Mouse (Mus musculus) midbrain, embryonic 12.5 days (tissue): ENCODE data around the gene Olfr792. TPM values are rescaled to one million over a fixed set of nuclear protein-coding genes. Genes with fewer than 3 reads are reported as not detected.

Experiments used
- ATAC-seq: fragments of 200-750 bp; cut with Nextera tagmentation; 2 replicates; pipeline ENCODE4 v1.8.0; 2017; ENCODE audit warnings: low read depth, moderate TSS enrichment, moderate library complexity; ENCODE audit not compliant: low FRiP score
- H3K27ac ChIP-seq: fragments of 300-500 bp; sonication (generic); replicated peaks from 2 replicates; pipeline ENCODE4 v1.5.1; 2016; ENCODE audit warnings: mild to moderate bottlenecking
- H3K27me3 ChIP-seq: fragments of 300-500 bp; sonication (generic); 2 replicates; pipeline ENCODE4 v1.6.1; 2016; ENCODE audit warnings: mild to moderate bottlenecking
- H3K36me3 ChIP-seq: fragments of 300-500 bp; sonication (generic); 2 replicates; pipeline ENCODE4 v1.6.1; 2016
- H3K4me1 ChIP-seq: fragments of 300-500 bp; sonication (generic); 2 replicates; pipeline ENCODE4 v1.6.1; 2016
- H3K4me2 ChIP-seq: fragments of 300-500 bp; sonication (generic); replicated peaks from 2 replicates; pipeline ENCODE4 v1.6.1; 2016; ENCODE audit warnings: mild to moderate bottlenecking, moderate library complexity
- H3K4me3 ChIP-seq: fragments of 300-500 bp; sonication (generic); 2 replicates; pipeline ENCODE4 v1.5.1; 2016; ENCODE audit warnings: mild to moderate bottlenecking
- H3K9ac ChIP-seq: fragments of 300-500 bp; sonication (generic); replicated peaks from 2 replicates; pipeline ENCODE4 v1.6.1; 2016; ENCODE audit warnings: mild to moderate bottlenecking, moderate library complexity
- H3K9me3 ChIP-seq: fragments of 300-500 bp; sonication (generic); 2 replicates; pipeline ENCODE4 v1.6.1; 2016; ENCODE audit warnings: mild to moderate bottlenecking
- WGBS: fragments of 180-500 bp; shearing (Covaris S2); methylation state at CpG from one replicate; pipeline ENCODE4 v1.1.7; 2016; 5-methylcytosine and 5-hydroxymethylcytosine counted together
- microRNA-seq: library from miRNA; unstranded; fragments of <30 nt; microRNA quantifications from one replicate; pipeline ENCODE4, GENCODE M21; 2017
- polyA plus RNA-seq: library from polyadenylated mRNA; unstranded; fragments of >200 nt; fragmentation: Nextera tagmentation; extraction: Ambion mirVana; gene quantifications from 2 replicates; pipeline ENCODE4 v1.2.1, GENCODE M21; 2016

Olfr792 gene
- polyA plus RNA-seq: not detected in 2 replicates

DNA sequence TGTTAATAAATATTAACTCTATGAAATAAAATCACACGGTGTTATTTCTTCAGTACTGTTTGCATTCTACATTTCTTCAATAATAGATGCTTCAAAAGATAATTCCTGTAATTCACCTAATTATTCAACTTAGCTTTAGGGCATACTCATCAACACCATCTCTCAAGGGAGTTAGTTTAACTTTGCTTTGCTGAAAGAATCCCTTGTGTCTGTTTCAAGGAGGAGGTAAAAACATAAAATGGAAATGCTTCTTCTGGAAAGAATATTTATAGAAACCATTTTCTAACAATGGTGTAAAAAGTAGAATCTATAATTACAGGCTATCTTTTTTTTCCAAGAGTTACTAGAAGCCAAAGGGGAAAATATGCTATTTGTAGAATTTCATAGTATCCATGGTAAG lies at the start of gene Olfr792:
TSS of gene Olfr792 (plus strand) at position 301 of the 400 bp plus-strand sequence.
- H3K4me2 ChIP-seq: no peak within 1 kb of the TSS
- no peaks in the 10 kb centered on the region for H3K36me3 ChIP-seq
- WGBS: 88% methylated on average over 1 of the region's 1 CpGs
- H3K27ac ChIP-seq: no peak within 1 kb of the TSS
- no peaks in the 10 kb centered on the region for H3K9me3 ChIP-seq
- H3K4me3 ChIP-seq: no peak within 1 kb of the TSS
- no peaks in the 10 kb centered on the region for H3K4me1 ChIP-seq
- no peak for ATAC-seq
- H3K27me3 ChIP-seq: no peaks in the 10 kb centered on the region
- no peak within 1 kb of the TSS for H3K9ac ChIP-seq

DNA sequence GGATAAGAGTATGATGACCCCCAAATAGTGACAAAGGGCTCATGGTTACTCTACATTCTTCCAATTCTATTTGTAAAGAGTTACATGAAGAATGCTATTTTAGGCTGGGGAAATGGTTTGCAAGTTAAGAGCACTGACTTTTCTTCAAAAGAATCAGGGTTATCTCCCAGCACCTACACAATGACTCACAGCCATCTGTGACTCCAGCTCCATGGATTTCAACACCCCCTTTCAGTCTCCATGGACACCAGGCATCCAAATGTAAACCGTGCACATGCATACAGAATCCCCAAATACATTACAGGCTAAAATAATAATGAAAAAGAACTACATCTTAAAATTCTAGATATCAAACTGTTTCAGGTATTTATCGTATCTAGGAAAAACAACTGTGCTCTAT lies 48.9 kb upstream of the Olfr792 start:
- Histone ChIP-seq H3K4me1 (no peaks in the 10 kb centered on the region), H3K9me3 (no peaks in the 10 kb centered on the region), H3K27ac (no peak overlapping the region), H3K4me2 (no peak overlapping the region), H3K36me3 (no peaks in the 10 kb centered on the region), H3K9ac (no peak overlapping the region), H3K27me3 (no peaks in the 10 kb centered on the region), H3K4me3 (no peak overlapping the region)
- ATAC-seq: no peak
- 76% methylated on average over 2 of the region's 2 CpGs for WGBS

DNA sequence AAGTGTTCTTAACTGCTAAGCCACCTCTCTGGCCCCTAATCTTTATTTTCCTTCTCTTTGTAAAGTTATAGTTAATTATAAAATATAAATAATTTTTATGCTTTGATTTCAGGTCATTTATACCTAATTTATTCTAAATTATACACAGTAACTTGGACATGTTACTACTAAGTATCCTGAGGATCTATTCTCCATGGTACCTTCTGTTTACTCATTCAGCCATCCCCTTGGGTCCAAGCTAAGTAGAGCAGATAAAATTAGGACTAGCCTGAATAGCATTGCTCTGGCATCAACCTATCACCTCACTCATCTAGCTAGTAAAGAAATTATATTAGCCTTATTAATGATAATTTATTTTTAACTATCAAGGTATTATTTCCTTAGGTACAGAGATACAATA lies 40.8 kb upstream of the Olfr792 start, which contains the start of gene Olfr790:
TSS of gene Olfr790 (plus strand) at position 301 of the 400 bp plus-strand sequence.
- Histone ChIP-seq H3K36me3 (no peaks in the 10 kb centered on the region), H3K9ac (no peak within 1 kb of the TSS), H3K27ac (no peak within 1 kb of the TSS), H3K4me3 (no peak within 1 kb of the TSS), H3K4me1 (no peaks in the 10 kb centered on the region), H3K27me3 (no peaks in the 10 kb centered on the region), H3K9me3 (no peaks in the 10 kb centered on the region), H3K4me2 (no peak within 1 kb of the TSS)
- no peak for ATAC-seq

DNA sequence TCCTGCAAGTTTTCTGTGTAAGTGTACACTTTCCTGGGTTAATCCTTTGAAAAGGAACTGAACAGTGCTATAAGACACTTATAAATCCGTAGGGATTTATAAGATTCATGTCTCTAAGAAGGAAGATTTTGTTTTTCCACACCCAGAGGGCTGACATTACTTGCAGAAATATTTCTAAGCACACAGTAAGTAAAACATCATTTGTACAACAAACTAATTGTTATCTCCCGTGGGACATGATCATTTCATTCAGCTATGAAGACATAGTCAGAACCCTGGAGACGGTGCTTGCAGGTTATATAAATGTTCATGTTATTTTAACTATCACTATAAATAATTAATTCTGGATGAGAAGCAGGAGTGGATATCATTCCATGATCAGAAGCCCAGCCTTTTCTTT lies 17.5 kb upstream of the Olfr792 start, which contains the start of gene Olfr791:
TSS of gene Olfr791 (plus strand) at position 301 of the 400 bp plus-strand sequence.
- Histone ChIP-seq H3K27ac (no peak within 1 kb of the TSS), H3K27me3 (no peaks in the 10 kb centered on the region), H3K9me3 (no peaks in the 10 kb centered on the region), H3K4me3 (no peak within 1 kb of the TSS), H3K9ac (no peak within 1 kb of the TSS), H3K36me3 (no peaks in the 10 kb centered on the region), H3K4me2 (no peak within 1 kb of the TSS), H3K4me1 (no peaks in the 10 kb centered on the region)
- WGBS: 72% methylated on average over 3 of the region's 3 CpGs
- ATAC-seq: no peak

DNA sequence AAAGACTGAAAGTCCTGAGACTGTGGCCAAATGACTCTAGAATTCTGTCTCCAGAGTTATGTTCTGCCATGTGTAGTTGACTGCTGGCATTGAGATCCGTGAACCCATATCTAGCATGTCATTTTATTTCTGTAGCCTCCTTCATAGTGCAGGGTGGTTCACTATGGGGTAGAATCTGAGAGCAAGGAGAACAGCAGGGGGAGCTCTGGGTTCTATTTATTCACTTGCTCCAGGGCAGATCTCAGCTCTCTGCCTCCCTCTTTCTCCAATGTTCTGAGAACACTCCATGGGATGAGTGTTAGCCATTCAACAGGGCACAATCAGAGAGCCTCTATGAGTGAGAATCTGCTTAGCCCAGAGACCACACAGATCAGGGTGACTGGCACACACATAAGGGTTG lies 10.4 kb downstream of the Olfr792 start:
- WGBS: 46% methylated on average over 1 of the region's 1 CpGs
- Histone ChIP-seq H3K9ac (no peak overlapping the region), H3K4me3 (no peak overlapping the region), H3K9me3 (peaks cover 2% of the 10 kb centered on the region; the same call in 1 of the 2 replicates), H3K27me3 (no peaks in the 10 kb centered on the region), H3K4me1 (no peaks in the 10 kb centered on the region), H3K27ac (no peak overlapping the region), H3K4me2 (no peak overlapping the region), H3K36me3 (no peaks in the 10 kb centered on the region)
- peak; percentile 56; the same call in 1 of the 2 replicates for ATAC-seq

DNA sequence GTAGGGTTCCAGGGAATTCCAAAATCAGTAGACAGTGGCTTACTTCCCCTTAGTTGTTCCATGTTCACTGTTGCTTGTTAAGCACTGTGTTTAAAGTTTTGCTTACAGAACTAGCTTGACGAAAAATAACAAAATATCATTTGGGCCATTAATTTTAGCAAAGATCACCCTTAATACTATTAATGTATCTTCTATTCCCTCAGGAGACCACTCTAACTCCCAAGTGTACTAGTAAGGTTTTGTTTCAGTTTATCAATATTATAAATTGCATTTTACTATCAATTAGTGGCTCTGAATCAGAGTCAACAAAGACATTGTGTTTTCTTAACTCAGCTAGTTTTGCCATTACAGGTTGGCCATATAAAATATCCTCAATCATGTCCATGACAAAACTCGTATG lies 28.4 kb downstream of the Olfr792 start, which contains the start of gene Olfr794:
TSS of gene Olfr794 (plus strand) at position 301 of the 400 bp plus-strand sequence.
- Histone ChIP-seq H3K27me3 (no peaks in the 10 kb centered on the region), H3K9ac (no peak within 1 kb of the TSS), H3K4me2 (no peak within 1 kb of the TSS), H3K9me3 (no peaks in the 10 kb centered on the region), H3K36me3 (no peaks in the 10 kb centered on the region), H3K4me1 (no peaks in the 10 kb centered on the region), H3K27ac (no peak within 1 kb of the TSS), H3K4me3 (no peak within 1 kb of the TSS)
- WGBS: 77% methylated on average over 2 of the region's 2 CpGs
- no peak for ATAC-seq

DNA sequence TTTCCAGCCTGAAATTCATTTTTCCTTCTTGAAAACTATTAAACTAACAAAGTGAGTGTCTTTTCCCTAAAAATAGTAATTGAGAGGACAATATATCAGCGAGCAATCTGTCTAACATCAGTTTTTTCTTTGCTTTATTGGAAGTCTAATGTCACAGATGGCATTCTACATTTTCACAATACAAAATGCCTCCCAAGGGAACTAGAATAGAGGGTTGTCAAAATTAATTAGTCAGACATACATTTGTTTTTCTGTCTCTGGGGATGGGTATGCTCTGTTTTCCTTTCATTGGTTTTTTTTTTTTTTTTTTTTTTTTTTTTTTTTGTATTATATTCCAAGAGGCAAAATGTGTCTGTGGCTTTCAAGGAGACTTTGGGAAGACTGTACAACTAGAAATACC lies 38.1 kb downstream of the Olfr792 start:
- H3K4me2 ChIP-seq: no peak overlapping the region
- WGBS: 57% methylated on average over 1 of the region's 1 CpGs
- H3K27ac ChIP-seq: no peak overlapping the region
- H3K9me3 ChIP-seq: no peaks in the 10 kb centered on the region
- H3K36me3 ChIP-seq: no peaks in the 10 kb centered on the region
- no peak overlapping the region for H3K9ac ChIP-seq
- no peak for ATAC-seq
- H3K27me3 ChIP-seq: no peaks in the 10 kb centered on the region
- no peak overlapping the region for H3K4me3 ChIP-seq
- no peaks in the 10 kb centered on the region for H3K4me1 ChIP-seq

Small RNA genes within 50 kb of the gene (microRNA-seq; reads per million reads assigned to microRNA genes)
- not detected for gene Gm23252

Other genes starting within 250 kb of the Olfr792 start
- not detected in 2 replicates for gene Olfr780, start 221.0 kb upstream of the Olfr792 start, polyA plus RNA-seq
- not detected in 2 replicates for gene Olfr781, start 210.3 kb upstream of the Olfr792 start, polyA plus RNA-seq
- gene Olfr782, start 190.3 kb upstream of the Olfr792 start, polyA plus RNA-seq: not detected in 2 replicates
- gene Olfr784, start 155.1 kb upstream of the Olfr792 start, polyA plus RNA-seq: not detected in 2 replicates
- not detected in 2 replicates for gene Olfr785, start 133.7 kb upstream of the Olfr792 start, polyA plus RNA-seq
- gene Olfr786, start 111.9 kb upstream of the Olfr792 start, polyA plus RNA-seq: not detected in 2 replicates
- not detected in 2 replicates for gene Olfr787, start 77.3 kb upstream of the Olfr792 start, polyA plus RNA-seq
- not detected in 2 replicates for gene Olfr788, start 68.2 kb upstream of the Olfr792 start, polyA plus RNA-seq
- gene Olfr789, start 54.4 kb upstream of the Olfr792 start, polyA plus RNA-seq: not detected in 2 replicates
- not detected in 2 replicates for gene Olfr790, start 40.7 kb upstream of the Olfr792 start, polyA plus RNA-seq
- not detected in 2 replicates for gene Olfr791, start 17.4 kb upstream of the Olfr792 start, polyA plus RNA-seq
- not detected in 2 replicates for gene Olfr794, start 28.5 kb downstream of the Olfr792 start, polyA plus RNA-seq
- not detected in 2 replicates for gene Olfr796, start 73.4 kb downstream of the Olfr792 start, polyA plus RNA-seq
- not detected in 2 replicates for gene Olfr798, start 88.8 kb downstream of the Olfr792 start, polyA plus RNA-seq
- not detected in 2 replicates for gene Olfr799, start 98.3 kb downstream of the Olfr792 start, polyA plus RNA-seq
- not detected in 2 replicates for gene Olfr800, start 118.5 kb downstream of the Olfr792 start, polyA plus RNA-seq
- not detected in 2 replicates for gene Olfr801, start 134.7 kb downstream of the Olfr792 start, polyA plus RNA-seq
- gene Olfr802, start 149.0 kb downstream of the Olfr792 start, polyA plus RNA-seq: not detected in 2 replicates
- not detected in 2 replicates for gene Olfr803, start 155.1 kb downstream of the Olfr792 start, polyA plus RNA-seq
- not detected in 2 replicates for gene Olfr804, start 164.0 kb downstream of the Olfr792 start, polyA plus RNA-seq
- not detected in 2 replicates for gene Olfr805, start 190.2 kb downstream of the Olfr792 start, polyA plus RNA-seq
- not detected in 2 replicates for gene Olfr806, start 202.8 kb downstream of the Olfr792 start, polyA plus RNA-seq
- gene Olfr807, start 218.6 kb downstream of the Olfr792 start, polyA plus RNA-seq: not detected in 2 replicates
- not detected in 2 replicates for gene Olfr808, start 226.3 kb downstream of the Olfr792 start, polyA plus RNA-seq
- not detected in 2 replicates for gene Olfr809, start 235.5 kb downstream of the Olfr792 start, polyA plus RNA-seq